Mouse (Mus musculus) megakaryocyte, adult 5-6 weeks (primary cell): ENCODE measurements around the gene Grik2. TPM values are rescaled to one million over a fixed set of nuclear protein-coding genes. Genes with fewer than 3 reads are reported as not detected.
"Not testable (repeated sequence)": the region's sequence is repeated elsewhere in the genome, so short reads cannot be mapped to it uniquely, and the experiment has no call there.

Experiments used
- ATAC-seq: 2 replicates; pipeline ENCODE4 v1.8.0; 2016; ENCODE audit warnings: mild to moderate bottlenecking, inconsistent platforms; ENCODE audit not compliant: poor library complexity, severe bottlenecking
- total RNA-seq, 2 experiments: library from RNA; stranded (forward) in 1 of 2; stranded (reverse) in 1 of 2; fragments of 153-499, 151-499 nt in 1 of 2; fragments of 221-1000, 200-1000 nt in 1 of 2; gene quantifications; 2 replicates each; pipeline versions ENCODE4 v1.2.3 to v1.2.4; 2015 to 2017

Gene Grik2
- total RNA-seq, 2 experiments from 2014 or later, result not detected

GRCm38 (mm10) chr10:49381852-49382251 lies 406.7 kb downstream of the Grik2 start:
- ATAC-seq, result no peak

- ATAC-seq, result no peak
Observed at GRCm38 (mm10) chr10:49368601-49369000, 420.0 kb downstream of the Grik2 start.

- ATAC-seq, result no peak
Observed at GRCm38 (mm10) chr10:49365262-49365661, 423.3 kb downstream of the Grik2 start.

- no peak for ATAC-seq
Observed at GRCm38 (mm10) chr10:49322413-49322812, 466.2 kb downstream of the Grik2 start.

- ATAC-seq, result no peak
Observed at GRCm38 (mm10) chr10:49319880-49320279, 468.7 kb downstream of the Grik2 start.

GRCm38 (mm10) chr10:49256247-49256939 lies 532.2 kb downstream of the Grik2 start:
- no peak for ATAC-seq

GRCm38 (mm10) chr10:49237356-49237755 lies 551.2 kb downstream of the Grik2 start:
- ATAC-seq, result not testable (repeated sequence)

- not testable (repeated sequence) for ATAC-seq
Observed at GRCm38 (mm10) chr10:49236844-49237243, 551.7 kb downstream of the Grik2 start.

GRCm38 (mm10) chr10:49220096-49220495 lies 568.5 kb downstream of the Grik2 start:
- no peak for ATAC-seq

- no peak for ATAC-seq
Observed at GRCm38 (mm10) chr10:49219631-49220030, 568.9 kb downstream of the Grik2 start.

- ATAC-seq, result no peak
Observed at GRCm38 (mm10) chr10:49191773-49192371, 596.7 kb downstream of the Grik2 start.

GRCm38 (mm10) chr10:49191291-49191690 lies 597.3 kb downstream of the Grik2 start:
- ATAC-seq, result no peak

- ATAC-seq, result no peak
Observed at GRCm38 (mm10) chr10:49154134-49154533, 634.4 kb downstream of the Grik2 start.

- ATAC-seq, result not testable (repeated sequence)
Observed at GRCm38 (mm10) chr10:49151496-49151895, 637.1 kb downstream of the Grik2 start.

GRCm38 (mm10) chr10:49149714-49150113 lies 638.9 kb downstream of the Grik2 start:
- no peak for ATAC-seq

- ATAC-seq, result no peak
Observed at GRCm38 (mm10) chr10:49142658-49143057, 645.9 kb downstream of the Grik2 start.

GRCm38 (mm10) chr10:49136816-49137215 lies 651.8 kb downstream of the Grik2 start:
- ATAC-seq, result no peak

GRCm38 (mm10) chr10:49131311-49131710 lies 657.3 kb downstream of the Grik2 start:
- ATAC-seq, result no peak

GRCm38 (mm10) chr10:49050339-49050738 lies 738.2 kb downstream of the Grik2 start:
- ATAC-seq, result no peak

- no peak for ATAC-seq
Observed at GRCm38 (mm10) chr10:49049391-49049790, 739.2 kb downstream of the Grik2 start.
